Mouse (Mus musculus) liver, embryonic 13.5 days (tissue): ENCODE results near the gene Uba6. TPM values are rescaled to one million over a fixed set of nuclear protein-coding genes. Genes with fewer than 3 reads are reported as not detected.

Experiments used
- ATAC-seq: fragments of 200-750 bp; cut with Nextera tagmentation; 2 replicates; pipeline ENCODE4 v1.8.0; 2017; ENCODE audit warnings: low read depth, mild to moderate bottlenecking, moderate number of reproducible peaks, moderate library complexity
- DNase-seq: peaks from one replicate; pipeline ENCODE4 v3.0.0; 2022
- H3K27ac ChIP-seq: fragments of 300-500 bp; sonication (generic); 2 replicates; pipeline ENCODE4 v1.5.1; 2015; ENCODE audit warnings: moderate library complexity, mild to moderate bottlenecking, inconsistent platforms
- H3K27me3 ChIP-seq: fragments of 300-500 bp; sonication (generic); 2 replicates; pipeline ENCODE4 v1.6.1; 2015; ENCODE audit warnings: mild to moderate bottlenecking, inconsistent platforms
- H3K36me3 ChIP-seq: fragments of 300-500 bp; sonication (generic); 2 replicates; pipeline ENCODE4 v1.6.1; 2015; ENCODE audit warnings: mild to moderate bottlenecking, inconsistent platforms
- H3K4me1 ChIP-seq: fragments of 300-500 bp; sonication (generic); replicated peaks from 2 replicates; pipeline ENCODE4 v1.6.1; 2015; ENCODE audit warnings: inconsistent platforms
- H3K4me2 ChIP-seq: fragments of 300-500 bp; sonication (generic); 2 replicates; pipeline ENCODE4 v1.6.1; 2015; ENCODE audit warnings: inconsistent platforms, mild to moderate bottlenecking, moderate library complexity
- H3K4me3 ChIP-seq: fragments of 300-500 bp; sonication (generic); replicated peaks from 2 replicates; pipeline ENCODE4 v1.5.1; 2015; ENCODE audit warnings: mild to moderate bottlenecking, inconsistent platforms
- H3K9ac ChIP-seq: fragments of 300-500 bp; sonication (generic); 2 replicates; pipeline ENCODE4 v1.6.1; 2015; ENCODE audit warnings: mild to moderate bottlenecking, inconsistent platforms
- H3K9me3 ChIP-seq: fragments of 300-500 bp; sonication (generic); replicated peaks from 2 replicates; pipeline ENCODE4 v1.6.1; 2016; ENCODE audit warnings: inconsistent platforms
- WGBS: fragments of 180-500 bp; shearing (Covaris S2); methylation state at CpG from one replicate; pipeline ENCODE4 v1.1.7; 2015; ENCODE audit not compliant: insufficient replicate concordance; 5-methylcytosine and 5-hydroxymethylcytosine counted together
- polyA plus RNA-seq: library from polyadenylated mRNA; unstranded; fragments of >200 nt; fragmentation: Nextera tagmentation; extraction: Ambion mirVana; gene quantifications from 2 replicates; pipeline ENCODE4 v1.2.1, GENCODE M21; 2015

Gene Uba6
- polyA plus RNA-seq: 4.1 and 5.7 TPM in 2 replicates

DNA sequence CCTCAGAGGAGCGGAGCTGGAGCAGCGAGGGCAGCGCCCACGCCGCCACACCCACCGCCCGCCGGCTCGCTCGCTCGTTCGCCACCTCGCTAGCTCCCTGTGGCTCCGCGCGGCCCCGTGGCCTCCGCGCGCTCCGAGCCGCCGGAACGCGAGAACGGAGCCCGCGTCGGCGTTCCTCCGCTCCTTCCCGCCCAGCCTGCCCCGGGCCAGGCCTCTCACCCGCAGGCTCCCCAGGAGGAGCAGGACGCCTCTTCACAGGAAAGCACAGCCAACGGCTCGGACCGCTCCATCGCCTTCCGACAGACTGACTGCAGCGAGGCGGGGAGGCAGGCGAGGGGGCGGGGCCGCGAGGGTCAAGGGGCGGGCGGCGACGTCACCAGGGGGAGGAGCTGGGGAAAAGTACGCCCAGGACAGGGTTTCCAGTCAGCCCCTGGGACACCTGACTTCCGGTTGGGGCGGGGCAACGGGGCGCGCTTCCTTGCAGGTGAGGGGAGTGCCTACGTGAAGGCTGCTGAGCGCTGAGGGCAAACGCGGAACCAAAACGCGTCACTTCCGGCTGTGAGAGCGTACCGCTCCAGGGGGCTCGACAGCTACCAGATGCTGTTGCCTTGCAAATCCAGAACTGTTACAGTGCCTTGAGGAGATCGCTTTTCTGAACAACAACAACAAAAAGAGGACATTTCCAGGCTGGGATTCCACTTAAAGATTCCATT lies at the start of gene Uba6:
Gene Uba6, minus strand, starts transcription at position 355 of the 713 bp plus-strand sequence.
- H3K36me3 ChIP-seq: no peaks in the 10 kb centered on the region; the same call in 1 of the 2 replicates
- peak within 1 kb of the TSS; percentile 89 for H3K27ac ChIP-seq
- ATAC-seq (peak; percentile 99), DNase-seq (peak; percentile 99)
- no peaks in the 10 kb centered on the region for H3K9me3 ChIP-seq
- H3K9ac ChIP-seq: peak within 1 kb of the TSS; percentile 86
- H3K4me1 ChIP-seq: peaks cover 18% of the 10 kb centered on the region
- no peaks in the 10 kb centered on the region for H3K27me3 ChIP-seq
- peak within 1 kb of the TSS; percentile 96 for H3K4me2 ChIP-seq
- H3K4me3 ChIP-seq: peak within 1 kb of the TSS; percentile 82
- WGBS: under 1% methylated on average over 66 of the region's 67 CpGs

DNA sequence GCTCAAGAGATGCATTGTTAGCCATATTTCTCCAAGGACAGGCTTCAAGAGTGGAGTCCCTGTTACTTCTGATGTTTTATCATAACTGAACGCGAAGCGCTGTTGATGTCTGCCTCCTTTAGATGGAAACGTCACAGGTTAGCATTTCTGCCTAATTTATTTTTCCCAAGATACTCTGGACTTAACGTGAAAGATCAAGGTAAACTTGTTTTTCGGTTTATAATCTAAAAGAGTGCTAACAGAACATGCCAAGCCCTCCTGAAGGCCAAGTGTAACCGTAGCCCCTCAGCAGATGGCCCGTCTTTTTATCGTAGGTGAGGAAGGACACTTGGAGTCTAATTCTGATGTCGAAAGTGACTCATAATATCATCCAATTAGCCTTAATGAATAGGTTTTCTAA lies 25.2 kb upstream of the Uba6 start, which contains the start of gene Gnrhr:
Gene Gnrhr, minus strand, starts transcription at position 101 of the 400 bp plus-strand sequence.
- H3K9me3 ChIP-seq: no peaks in the 10 kb centered on the region
- ATAC-seq: no peak
- H3K36me3 ChIP-seq: no peaks in the 10 kb centered on the region
- H3K9ac ChIP-seq: no peak within 1 kb of the TSS
- no peaks in the 10 kb centered on the region for H3K4me1 ChIP-seq
- H3K4me2 ChIP-seq: no peak within 1 kb of the TSS
- no peak for DNase-seq
- no peak within 1 kb of the TSS for H3K27ac ChIP-seq
- H3K4me3 ChIP-seq: no peak within 1 kb of the TSS
- 77% methylated on average over 10 of the region's 10 CpGs for WGBS
- no peaks in the 10 kb centered on the region for H3K27me3 ChIP-seq

DNA sequence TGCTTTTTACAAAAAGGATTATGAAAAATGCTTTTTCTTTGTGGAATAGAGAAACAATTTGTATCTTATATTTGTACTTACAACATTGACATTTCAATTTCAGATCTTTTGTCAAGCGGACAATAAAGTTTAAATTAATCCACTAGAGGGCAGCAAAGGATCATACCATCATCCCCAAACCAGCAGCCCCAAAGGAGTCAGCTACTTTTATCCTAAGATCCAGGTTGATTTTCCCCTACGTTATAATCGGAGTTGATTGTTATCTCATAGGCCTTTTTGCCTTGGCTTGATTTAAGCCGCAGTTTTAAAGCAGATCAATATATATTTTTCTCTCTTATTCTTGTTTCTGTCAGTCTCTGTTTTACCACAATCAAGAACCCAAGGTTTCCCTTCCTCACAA lies 18.8 kb upstream of the Uba6 start:
- Histone ChIP-seq H3K4me1 (no peaks in the 10 kb centered on the region), H3K9ac (no peak overlapping the region), H3K4me2 (no peak overlapping the region), H3K4me3 (no peak overlapping the region), H3K9me3 (no peaks in the 10 kb centered on the region), H3K36me3 (no peaks in the 10 kb centered on the region), H3K27ac (no peak overlapping the region), H3K27me3 (no peaks in the 10 kb centered on the region)
- no peak for DNase-seq
- no peak for ATAC-seq
- WGBS: 16% methylated on average over 4 of the region's 4 CpGs

DNA sequence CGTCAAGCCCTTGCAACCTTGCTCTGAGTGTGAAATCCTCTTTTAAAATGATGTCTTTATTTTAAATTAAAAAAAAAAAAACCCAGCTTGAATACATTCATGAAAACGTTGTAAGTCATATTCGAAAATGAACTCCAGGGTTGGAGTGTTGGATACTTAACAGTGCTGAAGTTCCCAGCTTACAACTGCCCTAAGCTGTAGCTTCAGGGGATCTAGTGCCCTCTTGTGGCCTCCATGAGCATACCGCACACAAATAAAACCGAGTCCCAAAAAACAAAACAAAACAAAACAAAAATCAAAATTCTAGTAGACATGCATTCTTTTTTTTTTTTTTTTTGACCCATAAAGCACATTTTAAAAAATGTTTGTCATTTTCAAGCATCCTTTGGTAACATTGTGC lies 18.2 kb upstream of the Uba6 start:
- Histone ChIP-seq H3K9ac (no peak overlapping the region), H3K4me1 (no peaks in the 10 kb centered on the region), H3K27ac (no peak overlapping the region), H3K4me3 (no peak overlapping the region), H3K9me3 (no peaks in the 10 kb centered on the region), H3K27me3 (no peaks in the 10 kb centered on the region), H3K36me3 (no peaks in the 10 kb centered on the region), H3K4me2 (no peak overlapping the region)
- WGBS: 21% methylated on average over 5 of the region's 5 CpGs
- no peak for DNase-seq
- ATAC-seq: peak; percentile 62

DNA sequence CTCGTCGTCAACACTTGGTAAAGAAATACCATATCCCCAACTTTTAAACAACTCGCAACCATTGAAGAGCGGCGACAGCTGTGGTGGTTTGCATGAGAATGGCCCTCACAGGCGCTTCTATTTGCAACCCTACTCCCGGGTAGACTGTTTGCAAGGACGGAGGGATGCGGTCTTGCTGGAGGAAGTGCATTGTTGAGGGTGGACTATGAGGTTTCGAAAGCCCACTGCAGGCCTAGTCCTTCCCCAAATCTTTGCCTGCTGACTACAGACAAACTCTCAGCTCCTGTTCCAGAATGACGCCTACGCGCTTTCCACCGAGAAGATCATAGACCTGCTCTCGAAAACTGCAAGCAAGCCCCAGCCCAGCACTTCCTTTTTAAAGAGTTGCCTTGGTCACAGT lies 17.7 kb upstream of the Uba6 start:
- Histone ChIP-seq H3K36me3 (no peaks in the 10 kb centered on the region), H3K4me1 (no peaks in the 10 kb centered on the region), H3K4me2 (no peak overlapping the region), H3K27ac (no peak overlapping the region), H3K9ac (no peak overlapping the region), H3K9me3 (no peaks in the 10 kb centered on the region), H3K27me3 (no peaks in the 10 kb centered on the region), H3K4me3 (no peak overlapping the region)
- WGBS: 34% methylated on average over 15 of the region's 15 CpGs
- DNase-seq (no peak), ATAC-seq (no peak)

DNA sequence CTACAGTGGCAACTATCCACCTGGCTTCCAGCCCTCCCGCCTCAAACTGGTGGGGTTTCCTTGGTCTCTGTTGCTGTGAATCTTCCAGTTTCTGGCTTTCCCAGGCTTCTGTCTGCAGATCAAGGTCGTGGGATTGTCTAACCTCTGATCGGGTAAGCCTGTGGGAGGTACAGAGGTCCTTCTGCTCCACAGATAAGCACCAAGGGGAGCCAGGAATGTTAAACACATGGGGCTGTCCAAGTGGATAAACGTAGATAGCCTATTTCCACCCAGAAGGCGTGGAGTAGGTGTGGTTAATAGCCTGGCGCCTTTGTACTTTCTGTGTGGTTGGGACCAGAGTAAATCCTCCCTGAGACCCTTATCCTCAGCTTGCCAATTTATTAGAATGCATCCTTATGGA lies 14.8 kb upstream of the Uba6 start:
- DNase-seq (no peak), ATAC-seq (no peak)
- Histone ChIP-seq H3K27me3 (no peaks in the 10 kb centered on the region), H3K4me2 (no peak overlapping the region), H3K9ac (no peak overlapping the region), H3K27ac (no peak overlapping the region), H3K4me3 (no peak overlapping the region), H3K9me3 (no peaks in the 10 kb centered on the region), H3K36me3 (no peaks in the 10 kb centered on the region), H3K4me1 (no peaks in the 10 kb centered on the region)
- WGBS: 52% methylated on average over 6 of the region's 6 CpGs

DNA sequence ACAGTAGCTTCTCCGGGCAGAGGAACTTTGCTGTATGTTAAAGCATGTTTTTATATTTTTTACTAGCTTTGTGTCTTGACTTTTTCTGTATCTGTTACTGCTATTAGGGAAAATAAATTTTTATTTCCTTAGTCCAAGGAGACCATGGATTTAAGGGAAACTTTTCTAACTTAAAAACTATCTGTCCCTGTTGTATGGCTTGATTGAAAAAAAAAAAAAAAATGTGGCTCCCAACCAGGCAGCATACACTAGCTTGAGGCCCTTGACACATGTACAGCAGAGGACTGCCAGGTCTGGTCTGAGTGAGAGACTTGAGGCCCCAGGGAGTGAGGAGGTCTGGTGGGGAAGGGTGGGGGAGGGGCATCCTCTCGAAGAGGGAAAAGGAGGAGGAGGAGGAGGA lies 1.2 kb upstream of the Uba6 start:
- Histone ChIP-seq H3K9ac (no peak overlapping the region), H3K4me3 (no peak overlapping the region), H3K27ac (no peak overlapping the region), H3K36me3 (no peaks in the 10 kb centered on the region; the same call in 1 of the 2 replicates), H3K4me1 (peaks cover 18% of the 10 kb centered on the region), H3K4me2 (peak overlapping the region; percentile 96), H3K27me3 (no peaks in the 10 kb centered on the region), H3K9me3 (no peaks in the 10 kb centered on the region)
- ATAC-seq (no peak), DNase-seq (no peak)
- WGBS: 39% methylated on average over 2 of the region's 2 CpGs

DNA sequence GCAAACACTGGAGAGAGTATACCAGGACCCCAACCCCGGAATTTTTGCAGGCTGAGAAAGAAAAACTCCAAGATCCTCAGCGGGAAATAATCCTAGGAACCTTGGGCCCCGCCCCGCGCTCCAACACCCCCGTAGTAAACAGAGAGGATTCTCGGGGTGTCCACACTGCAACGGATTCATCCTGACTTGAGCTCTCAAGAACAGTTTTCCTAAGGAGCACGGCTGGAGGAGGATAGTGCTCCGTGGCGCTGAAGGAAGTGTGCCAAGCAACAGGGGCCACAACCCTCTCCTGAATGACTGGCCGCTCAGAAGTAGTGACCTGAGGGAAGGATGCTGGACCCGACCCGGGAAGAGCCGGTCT lies 535 bp downstream of the Uba6 start:
- H3K9me3 ChIP-seq: no peaks in the 10 kb centered on the region
- ATAC-seq: peak; percentile 4; the same call in 1 of the 2 replicates
- no peaks in the 10 kb centered on the region for H3K27me3 ChIP-seq
- peaks cover 18% of the 10 kb centered on the region for H3K4me1 ChIP-seq
- H3K4me3 ChIP-seq: peak overlapping the region; percentile 82
- peak overlapping the region; percentile 89 for H3K27ac ChIP-seq
- WGBS: 1% methylated on average over 15 of the region's 15 CpGs
- DNase-seq: no peak
- H3K36me3 ChIP-seq: no peaks in the 10 kb centered on the region; the same call in 1 of the 2 replicates
- peak overlapping the region; percentile 86 for H3K9ac ChIP-seq
- H3K4me2 ChIP-seq: peak overlapping the region; percentile 96

DNA sequence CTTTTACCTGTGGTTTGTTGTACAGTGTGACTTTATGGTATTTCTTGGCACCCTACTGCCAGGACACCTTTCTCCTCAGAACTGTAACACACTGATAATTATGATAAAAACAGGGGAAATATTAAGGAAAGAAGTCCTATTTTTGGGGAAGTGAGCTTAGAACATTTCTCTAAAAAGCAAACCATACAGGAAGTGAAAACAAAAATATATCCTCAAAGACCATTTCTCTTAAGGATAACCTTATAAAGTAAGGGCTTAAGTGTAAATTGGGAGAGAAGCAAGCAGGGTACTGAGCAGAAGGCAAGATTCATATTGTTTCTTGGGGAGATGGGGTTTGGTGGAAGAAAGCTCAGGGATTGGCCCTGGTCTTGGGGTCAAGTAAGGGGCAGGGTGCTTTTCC lies 42.8 kb downstream of the Uba6 start:
- Histone ChIP-seq H3K4me2 (no peak overlapping the region), H3K27ac (no peak overlapping the region), H3K4me3 (no peak overlapping the region), H3K9ac (no peak overlapping the region), H3K36me3 (peaks cover 3% of the 10 kb centered on the region), H3K4me1 (no peaks in the 10 kb centered on the region), H3K9me3 (no peaks in the 10 kb centered on the region), H3K27me3 (no peaks in the 10 kb centered on the region)
- ATAC-seq: no peak
- no peak for DNase-seq

DNA sequence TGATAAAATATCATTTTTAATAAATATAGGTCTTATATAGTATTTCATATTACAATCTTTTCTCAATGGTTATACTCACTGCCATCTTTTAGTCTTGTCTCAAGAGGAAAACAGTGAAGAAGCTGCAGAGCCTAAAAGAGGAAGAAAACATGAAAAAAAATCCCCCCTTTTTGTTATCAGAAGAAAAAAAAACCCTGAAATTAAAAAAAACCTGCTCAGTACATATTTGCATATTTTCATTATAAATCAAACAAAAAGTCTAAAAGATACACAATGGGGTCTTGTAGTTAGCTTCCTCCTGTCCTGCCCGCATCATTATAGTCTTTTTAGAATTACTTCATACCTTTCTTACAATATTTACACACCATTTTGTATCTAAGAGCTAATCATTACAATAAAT lies 43.9 kb downstream of the Uba6 start:
- DNase-seq: no peak
- 79% methylated on average over 1 of the region's 1 CpGs for WGBS
- no peak overlapping the region for H3K4me3 ChIP-seq
- H3K27me3 ChIP-seq: no peaks in the 10 kb centered on the region
- H3K4me1 ChIP-seq: no peaks in the 10 kb centered on the region
- H3K9me3 ChIP-seq: no peaks in the 10 kb centered on the region
- H3K9ac ChIP-seq: no peak overlapping the region
- H3K36me3 ChIP-seq: peaks cover 5% of the 10 kb centered on the region; the same call in 1 of the 2 replicates
- no peak overlapping the region for H3K27ac ChIP-seq
- ATAC-seq: no peak
- H3K4me2 ChIP-seq: no peak overlapping the region

DNA sequence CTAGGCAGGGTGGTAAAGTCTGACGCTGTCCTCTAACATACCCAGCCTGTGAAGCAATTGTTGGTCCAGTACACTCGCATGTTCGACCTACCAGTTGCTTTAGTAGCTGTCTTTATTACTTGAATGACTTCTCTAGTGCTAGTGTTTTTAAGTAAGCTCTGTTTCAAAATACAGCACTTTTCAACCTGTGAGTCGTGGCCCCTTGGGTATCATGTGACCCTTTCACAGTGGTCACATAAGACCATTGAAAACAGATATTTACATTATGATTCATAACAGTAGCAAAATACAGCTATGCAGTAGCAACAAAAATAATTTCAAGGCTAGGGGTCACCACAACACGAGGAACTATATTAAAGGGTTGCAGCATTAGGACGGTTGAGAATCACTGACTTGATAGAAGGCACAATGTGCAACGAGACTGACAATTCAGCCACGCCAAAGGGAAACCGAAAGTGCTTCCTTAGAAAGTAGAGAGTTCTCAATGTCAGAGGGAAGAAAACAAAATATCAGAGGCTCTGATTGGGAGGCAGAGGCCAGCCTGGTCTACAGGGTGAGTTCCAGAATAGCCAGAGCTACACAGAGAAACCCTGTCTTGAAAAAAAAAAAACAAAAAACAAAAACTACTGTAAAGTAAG lies 54.0 kb downstream of the Uba6 start:
- WGBS: 78% methylated on average over 9 of the region's 9 CpGs
- no peak for ATAC-seq
- peaks cover 15% of the 10 kb centered on the region for H3K36me3 ChIP-seq

DNA sequence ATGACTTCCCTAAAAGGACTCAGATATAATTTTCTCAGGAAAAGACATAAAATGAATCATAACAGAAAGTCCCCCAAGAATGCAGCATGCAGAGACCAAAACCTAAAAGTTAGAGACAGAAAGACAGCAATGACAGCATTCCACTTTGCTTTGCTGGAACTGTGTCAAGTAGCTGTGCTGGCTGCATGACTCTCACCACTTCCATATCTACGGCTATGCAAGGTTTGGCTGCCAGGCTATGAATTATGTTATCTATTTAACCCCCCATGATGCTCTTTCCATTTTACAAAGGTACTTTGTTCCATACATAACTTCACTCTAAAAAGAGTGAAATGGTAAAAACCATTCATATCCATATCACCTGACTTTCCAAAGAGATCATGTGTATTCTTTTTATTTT lies 58.6 kb downstream of the Uba6 start:
- DNase-seq: no peak
- H3K9me3 ChIP-seq: no peaks in the 10 kb centered on the region
- WGBS: 55% methylated on average over 1 of the region's 1 CpGs

More for the DNA sequence above, 54.0 kb downstream of the Uba6 start:
- no peak overlapping the region for H3K4me2 ChIP-seq
- H3K27ac ChIP-seq: no peak overlapping the region
- no peak for DNase-seq
- no peaks in the 10 kb centered on the region for H3K9me3 ChIP-seq
- H3K4me3 ChIP-seq: no peak overlapping the region
- H3K9ac ChIP-seq: no peak overlapping the region
- H3K27me3 ChIP-seq: no peaks in the 10 kb centered on the region
- no peaks in the 10 kb centered on the region for H3K4me1 ChIP-seq

More for the DNA sequence above, 58.6 kb downstream of the Uba6 start:
- H3K27me3 ChIP-seq: no peaks in the 10 kb centered on the region
- peaks cover 10% of the 10 kb centered on the region for H3K36me3 ChIP-seq
- H3K9ac ChIP-seq: no peak overlapping the region
- H3K27ac ChIP-seq: no peak overlapping the region
- H3K4me3 ChIP-seq: no peak overlapping the region
- no peaks in the 10 kb centered on the region for H3K4me1 ChIP-seq
- ATAC-seq: no peak
- no peak overlapping the region for H3K4me2 ChIP-seq
